Mouse (Mus musculus): ENCODE results near the gene Tmeff2. TPM values are rescaled to one million over a fixed set of nuclear protein-coding genes. Genes with fewer than 3 reads are reported as not detected.

Gene Tmeff2
- total and polyA plus RNA-seq, 3 experiments = 0.34 to 0.68 (median 0.52) TPM

- Histone ChIP-seq H3K79me2 (replicated peaks; ENCODE audit: control insufficient read depth, insufficient read depth, low read length) (no peaks in the 10 kb centered on the region), H3K27ac (no peak overlapping the region), H3K4me1 (ENCODE audit: control insufficient read depth, insufficient read depth, low read length) (no peaks in the 10 kb centered on the region; the same call in 1 of the 2 replicates), H3K36me3 (ENCODE audit: control insufficient read depth, insufficient read depth, low read length) (no peaks in the 10 kb centered on the region), H3K9ac (ENCODE audit: low read depth, low read length) (no peak overlapping the region), H3K27me3 (ENCODE audit: control insufficient read depth, insufficient read depth, low read length) (no peaks in the 10 kb centered on the region), H3K4me3 (no peak overlapping the region)
- intact Hi-C loops (cut with DNase I) = no loop called here
- DNase-seq = no peak
- TF ChIP-seq POLR2A (IDR thresholded peaks at IDR 0.05; ENCODE audit: insufficient read depth, low read depth, low read length) = no peak
- TF ChIP-seq CTCF (IDR thresholded peaks at IDR 0.05) = no peak
- TF ChIP-seq EP300 (IDR thresholded peaks at IDR 0.05; ENCODE audit: insufficient read depth, low read depth, low read length) = no peak
- WGBS = 92% methylated on average over 7 of the region's 7 CpGs
Measured at GRCm38 (mm10) chr1:51044810-51045209, 144.4 kb downstream of the Tmeff2 start.

GRCm38 (mm10) chr1:51064549-51064948 lies 164.1 kb downstream of the Tmeff2 start:
- no peak overlapping the region for H3K9ac ChIP-seq (ENCODE audit: low read depth, low read length)
- no peaks in the 10 kb centered on the region for H3K36me3 ChIP-seq (ENCODE audit: control insufficient read depth, insufficient read depth, low read length)
- no peak overlapping the region for H3K27ac ChIP-seq
- no peaks in the 10 kb centered on the region for H3K79me2 ChIP-seq (replicated peaks; ENCODE audit: control insufficient read depth, insufficient read depth, low read length)
- H3K4me1 ChIP-seq (ENCODE audit: control insufficient read depth, insufficient read depth, low read length) = no peaks in the 10 kb centered on the region
- TF ChIP-seq CTCF (IDR thresholded peaks at IDR 0.05) (no peak), POLR2A (IDR thresholded peaks at IDR 0.05; ENCODE audit: insufficient read depth, low read depth, low read length) (no peak), EP300 (IDR thresholded peaks at IDR 0.05; ENCODE audit: insufficient read depth, low read depth, low read length) (no peak)
- H3K27me3 ChIP-seq (ENCODE audit: control insufficient read depth, insufficient read depth, low read length) = no peaks in the 10 kb centered on the region
- no peak for DNase-seq
- no peak overlapping the region for H3K4me3 ChIP-seq
- intact Hi-C loops (cut with DNase I) = no loop called here

GRCm38 (mm10) chr1:51065652-51066051 lies 165.2 kb downstream of the Tmeff2 start:
- no peak overlapping the region for H3K27ac ChIP-seq
- H3K4me1 ChIP-seq (ENCODE audit: control insufficient read depth, insufficient read depth, low read length) = no peaks in the 10 kb centered on the region
- H3K79me2 ChIP-seq (replicated peaks; ENCODE audit: control insufficient read depth, insufficient read depth, low read length) = no peaks in the 10 kb centered on the region
- no peaks in the 10 kb centered on the region for H3K27me3 ChIP-seq (ENCODE audit: control insufficient read depth, insufficient read depth, low read length)
- no peak overlapping the region for H3K4me3 ChIP-seq
- WGBS = 81% methylated on average over 2 of the region's 2 CpGs
- intact Hi-C loops (cut with DNase I) = no loop called here
- no peak for DNase-seq
- no peak overlapping the region for H3K9ac ChIP-seq (ENCODE audit: low read depth, low read length)
- no peak for TF ChIP-seq POLR2A (IDR thresholded peaks at IDR 0.05; ENCODE audit: insufficient read depth, low read depth, low read length)
- no peak for TF ChIP-seq CTCF (IDR thresholded peaks at IDR 0.05)
- TF ChIP-seq EP300 (IDR thresholded peaks at IDR 0.05; ENCODE audit: insufficient read depth, low read depth, low read length) = no peak
- H3K36me3 ChIP-seq (ENCODE audit: control insufficient read depth, insufficient read depth, low read length) = no peaks in the 10 kb centered on the region

- no peak overlapping the region for H3K27ac ChIP-seq
- TF ChIP-seq POLR2A (IDR thresholded peaks at IDR 0.05; ENCODE audit: insufficient read depth, low read depth, low read length) (no peak), CTCF (IDR thresholded peaks at IDR 0.05) (no peak), EP300 (IDR thresholded peaks at IDR 0.05; ENCODE audit: insufficient read depth, low read depth, low read length) (no peak)
- no peak overlapping the region for H3K4me3 ChIP-seq
- H3K4me1 ChIP-seq (ENCODE audit: control insufficient read depth, insufficient read depth, low read length) = no peaks in the 10 kb centered on the region
- no peaks in the 10 kb centered on the region for H3K36me3 ChIP-seq (ENCODE audit: control insufficient read depth, insufficient read depth, low read length)
- intact Hi-C loops (cut with DNase I) = no loop called here
- no peak for DNase-seq
- WGBS = 57% methylated on average over 3 of the region's 3 CpGs
- H3K27me3 ChIP-seq (ENCODE audit: control insufficient read depth, insufficient read depth, low read length) = no peaks in the 10 kb centered on the region
- H3K79me2 ChIP-seq (replicated peaks; ENCODE audit: control insufficient read depth, insufficient read depth, low read length) = no peaks in the 10 kb centered on the region
- no peak overlapping the region for H3K9ac ChIP-seq (ENCODE audit: low read depth, low read length)
Measured at GRCm38 (mm10) chr1:51068814-51069213, 168.4 kb downstream of the Tmeff2 start.

GRCm38 (mm10) chr1:51069288-51069687 lies 168.8 kb downstream of the Tmeff2 start:
- intact Hi-C loops (cut with DNase I) = no loop called here
- 88% methylated on average over 2 of the region's 2 CpGs for WGBS
- no peaks in the 10 kb centered on the region for H3K27me3 ChIP-seq (ENCODE audit: control insufficient read depth, insufficient read depth, low read length)
- H3K36me3 ChIP-seq (ENCODE audit: control insufficient read depth, insufficient read depth, low read length) = no peaks in the 10 kb centered on the region
- TF ChIP-seq CTCF (IDR thresholded peaks at IDR 0.05) (no peak), POLR2A (IDR thresholded peaks at IDR 0.05; ENCODE audit: insufficient read depth, low read depth, low read length) (no peak), EP300 (IDR thresholded peaks at IDR 0.05; ENCODE audit: insufficient read depth, low read depth, low read length) (no peak)
- no peaks in the 10 kb centered on the region for H3K4me1 ChIP-seq (ENCODE audit: control insufficient read depth, insufficient read depth, low read length)
- no peak overlapping the region for H3K4me3 ChIP-seq
- no peak overlapping the region for H3K9ac ChIP-seq (ENCODE audit: low read depth, low read length)
- DNase-seq = no peak
- no peaks in the 10 kb centered on the region for H3K79me2 ChIP-seq (replicated peaks; ENCODE audit: control insufficient read depth, insufficient read depth, low read length)
- no peak overlapping the region for H3K27ac ChIP-seq

- Histone ChIP-seq H3K27ac (no peak overlapping the region), H3K27me3 (ENCODE audit: control insufficient read depth, insufficient read depth, low read length) (no peaks in the 10 kb centered on the region), H3K36me3 (ENCODE audit: control insufficient read depth, insufficient read depth, low read length) (no peaks in the 10 kb centered on the region), H3K9ac (ENCODE audit: low read depth, low read length) (no peak overlapping the region), H3K4me3 (no peak overlapping the region), H3K79me2 (replicated peaks; ENCODE audit: control insufficient read depth, insufficient read depth, low read length) (no peaks in the 10 kb centered on the region), H3K4me1 (ENCODE audit: control insufficient read depth, insufficient read depth, low read length) (no peaks in the 10 kb centered on the region)
- no peak for DNase-seq
- TF ChIP-seq CTCF (IDR thresholded peaks at IDR 0.05) = no peak
- TF ChIP-seq EP300 (IDR thresholded peaks at IDR 0.05; ENCODE audit: insufficient read depth, low read depth, low read length) = no peak
- TF ChIP-seq POLR2A (IDR thresholded peaks at IDR 0.05; ENCODE audit: insufficient read depth, low read depth, low read length) = no peak
- 78% methylated on average over 3 of the region's 3 CpGs for WGBS
- intact Hi-C loops (cut with DNase I) = no loop called here
Measured at GRCm38 (mm10) chr1:51074076-51074475, 173.6 kb downstream of the Tmeff2 start.

Measured in heart, adult 2 months (tissue).